Mouse (Mus musculus): ENCODE results near the gene Eea1. TPM values are rescaled to one million over a fixed set of nuclear protein-coding genes. Genes with fewer than 3 reads are reported as not detected.

The Eea1 gene
- 100 to 1,000 TPM; 191 to 899 (median 305) TPM for total RNA-seq (2018; cell fraction: chromatin; rRNA removed)
- 100 to 1,000 TPM in 2 of 26 experiments, 10 to 100 TPM in 24; 44.5 to 117 (median 63.4) TPM for total RNA-seq (2018; cell fraction: cytosol; rRNA removed)
- total RNA-seq (2018; cell fraction: nucleus; rRNA removed), result 100 to 1,000 TPM; 106 to 459 (median 215) TPM
- 36.0 to 58.4 TPM (median 45.9 TPM) in 3 replicates for polyA plus RNA-seq (2018)

GRCm38 (mm10) chr10:95940046-95940900 is at the start of gene Eea1:
TSS of gene Eea1 (plus strand) at chr10:95940650.
- no peaks in the 10 kb centered on the region for H3K36me3 ChIP-seq (ENCODE audit: inconsistent target)
- H3K27ac ChIP-seq, result peak within 1 kb of the TSS; percentile 93
- peaks cover 41% of the 10 kb centered on the region for H3K79me2 ChIP-seq (ENCODE audit: inconsistent target)
- 2% methylated on average over 56 of the region's 59 CpGs for WGBS (ENCODE audit: missing documents)
- peak within 1 kb of the TSS; percentile 73 for H3K4me3 ChIP-seq (ENCODE audit: inconsistent target)

GRCm38 (mm10) chr10:95891214-95891960 is 49.1 kb upstream of the Eea1 start:
- 92% methylated on average over 7 of the region's 7 CpGs for WGBS (ENCODE audit: missing documents)
- H3K4me3 ChIP-seq (ENCODE audit: inconsistent target), result no peak overlapping the region
- H3K79me2 ChIP-seq (ENCODE audit: inconsistent target), result no peaks in the 10 kb centered on the region
- H3K27ac ChIP-seq, result no peak overlapping the region
- H3K36me3 ChIP-seq (ENCODE audit: inconsistent target), result no peaks in the 10 kb centered on the region

GRCm38 (mm10) chr10:95892132-95892531 is 48.3 kb upstream of the Eea1 start:
- 89% methylated on average over 9 of the region's 9 CpGs for WGBS (ENCODE audit: missing documents)
- Histone ChIP-seq H3K36me3 (ENCODE audit: inconsistent target) (no peaks in the 10 kb centered on the region), H3K27ac (no peak overlapping the region), H3K4me3 (ENCODE audit: inconsistent target) (no peak overlapping the region), H3K79me2 (ENCODE audit: inconsistent target) (no peaks in the 10 kb centered on the region)

- Histone ChIP-seq H3K79me2 (ENCODE audit: inconsistent target) (no peaks in the 10 kb centered on the region), H3K36me3 (ENCODE audit: inconsistent target) (no peaks in the 10 kb centered on the region)
- WGBS (ENCODE audit: missing documents), result 94% methylated on average over 14 of the region's 14 CpGs
Measured at GRCm38 (mm10) chr10:95893291-95893932, 47.0 kb upstream of the Eea1 start.

GRCm38 (mm10) chr10:95894036-95894855 is 46.2 kb upstream of the Eea1 start:
- Histone ChIP-seq H3K36me3 (ENCODE audit: inconsistent target) (no peaks in the 10 kb centered on the region), H3K4me3 (ENCODE audit: inconsistent target) (peak overlapping the region; percentile 19; the same call in 1 of the 2 replicates), H3K27ac (no peak overlapping the region), H3K79me2 (ENCODE audit: inconsistent target) (no peaks in the 10 kb centered on the region)
- 31% methylated on average over 17 of the region's 17 CpGs for WGBS (ENCODE audit: missing documents)

More at GRCm38 (mm10) chr10:95893291-95893932, 47.0 kb upstream of the Eea1 start:
- Histone ChIP-seq H3K4me3 (ENCODE audit: inconsistent target) (no peak overlapping the region), H3K27ac (no peak overlapping the region)

GRCm38 (mm10) chr10:95894856-95895386 is 45.5 kb upstream of the Eea1 start:
- Histone ChIP-seq H3K36me3 (ENCODE audit: inconsistent target) (no peaks in the 10 kb centered on the region), H3K4me3 (ENCODE audit: inconsistent target) (peak overlapping the region; percentile 19; the same call in 1 of the 2 replicates), H3K79me2 (ENCODE audit: inconsistent target) (no peaks in the 10 kb centered on the region), H3K27ac (no peak overlapping the region)
- WGBS (ENCODE audit: missing documents), result 37% methylated on average over 10 of the region's 10 CpGs

- Histone ChIP-seq H3K36me3 (ENCODE audit: inconsistent target) (no peaks in the 10 kb centered on the region), H3K27ac (no peak overlapping the region), H3K4me3 (ENCODE audit: inconsistent target) (no peak overlapping the region), H3K79me2 (ENCODE audit: inconsistent target) (no peaks in the 10 kb centered on the region)
- 61% methylated on average over 5 of the region's 5 CpGs for WGBS (ENCODE audit: missing documents)
Measured at GRCm38 (mm10) chr10:95898471-95899154, 41.8 kb upstream of the Eea1 start.

GRCm38 (mm10) chr10:95904668-95905067 is 35.8 kb upstream of the Eea1 start:
- 88% methylated on average over 6 of the region's 6 CpGs for WGBS (ENCODE audit: missing documents)
- no peaks in the 10 kb centered on the region for H3K36me3 ChIP-seq (ENCODE audit: inconsistent target)
- H3K4me3 ChIP-seq (ENCODE audit: inconsistent target), result no peak overlapping the region
- no peak overlapping the region for H3K27ac ChIP-seq
- no peaks in the 10 kb centered on the region for H3K79me2 ChIP-seq (ENCODE audit: inconsistent target)

GRCm38 (mm10) chr10:95909246-95909909 is 31.1 kb upstream of the Eea1 start:
- no peaks in the 10 kb centered on the region for H3K79me2 ChIP-seq (ENCODE audit: inconsistent target)
- H3K4me3 ChIP-seq (ENCODE audit: inconsistent target), result no peak overlapping the region
- no peaks in the 10 kb centered on the region for H3K36me3 ChIP-seq (ENCODE audit: inconsistent target)
- H3K27ac ChIP-seq, result no peak overlapping the region
- WGBS (ENCODE audit: missing documents), result 92% methylated on average over 4 of the region's 4 CpGs

GRCm38 (mm10) chr10:95911016-95911415 is 29.4 kb upstream of the Eea1 start:
- Histone ChIP-seq H3K27ac (no peak overlapping the region), H3K36me3 (ENCODE audit: inconsistent target) (no peaks in the 10 kb centered on the region), H3K4me3 (ENCODE audit: inconsistent target) (no peak overlapping the region), H3K79me2 (ENCODE audit: inconsistent target) (no peaks in the 10 kb centered on the region)
- 96% methylated on average over 4 of the region's 5 CpGs for WGBS (ENCODE audit: missing documents)

GRCm38 (mm10) chr10:95914434-95915174 is 25.8 kb upstream of the Eea1 start:
- H3K4me3 ChIP-seq (ENCODE audit: inconsistent target), result no peak overlapping the region
- H3K27ac ChIP-seq, result no peak overlapping the region
- WGBS (ENCODE audit: missing documents), result 92% methylated on average over 5 of the region's 5 CpGs
- H3K79me2 ChIP-seq (ENCODE audit: inconsistent target), result no peaks in the 10 kb centered on the region
- no peaks in the 10 kb centered on the region for H3K36me3 ChIP-seq (ENCODE audit: inconsistent target)

- Histone ChIP-seq H3K4me3 (ENCODE audit: inconsistent target) (no peak overlapping the region), H3K79me2 (ENCODE audit: inconsistent target) (no peaks in the 10 kb centered on the region), H3K27ac (no peak overlapping the region), H3K36me3 (ENCODE audit: inconsistent target) (no peaks in the 10 kb centered on the region)
- 40% methylated on average over 3 of the region's 3 CpGs for WGBS (ENCODE audit: missing documents)
Measured at GRCm38 (mm10) chr10:95918716-95919115, 21.7 kb upstream of the Eea1 start.
